Mouse (Mus musculus): ENCODE data around the gene Samd10. TPM values are rescaled to one million over a fixed set of nuclear protein-coding genes. Genes with fewer than 3 reads are reported as not detected.

Samd10 gene
- total RNA-seq, 2 experiments from 2014 or later = 14.6 to 19.5 TPM

DNA sequence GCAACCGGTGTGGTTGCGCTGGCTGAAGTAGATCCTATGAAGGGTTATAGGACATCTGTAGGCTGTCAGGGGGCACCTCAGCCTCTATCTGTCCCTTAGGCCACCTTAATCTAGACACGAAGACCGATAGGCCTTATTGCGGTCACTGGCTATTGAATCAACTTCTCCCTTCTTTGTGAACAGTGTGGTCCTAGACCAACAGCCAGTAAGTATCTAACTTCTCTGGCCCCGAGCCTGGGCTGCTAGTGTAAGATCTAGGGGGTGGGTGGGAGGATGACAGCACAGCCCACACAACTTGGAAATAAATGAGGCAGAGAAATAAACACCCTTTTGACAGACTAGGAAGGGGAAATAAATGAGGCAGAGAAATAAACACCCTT, 6.0 kb downstream of the Samd10 start:
- no peak for DNase-seq (ENCODE audit: low spot score in 2 of 2)

DNA sequence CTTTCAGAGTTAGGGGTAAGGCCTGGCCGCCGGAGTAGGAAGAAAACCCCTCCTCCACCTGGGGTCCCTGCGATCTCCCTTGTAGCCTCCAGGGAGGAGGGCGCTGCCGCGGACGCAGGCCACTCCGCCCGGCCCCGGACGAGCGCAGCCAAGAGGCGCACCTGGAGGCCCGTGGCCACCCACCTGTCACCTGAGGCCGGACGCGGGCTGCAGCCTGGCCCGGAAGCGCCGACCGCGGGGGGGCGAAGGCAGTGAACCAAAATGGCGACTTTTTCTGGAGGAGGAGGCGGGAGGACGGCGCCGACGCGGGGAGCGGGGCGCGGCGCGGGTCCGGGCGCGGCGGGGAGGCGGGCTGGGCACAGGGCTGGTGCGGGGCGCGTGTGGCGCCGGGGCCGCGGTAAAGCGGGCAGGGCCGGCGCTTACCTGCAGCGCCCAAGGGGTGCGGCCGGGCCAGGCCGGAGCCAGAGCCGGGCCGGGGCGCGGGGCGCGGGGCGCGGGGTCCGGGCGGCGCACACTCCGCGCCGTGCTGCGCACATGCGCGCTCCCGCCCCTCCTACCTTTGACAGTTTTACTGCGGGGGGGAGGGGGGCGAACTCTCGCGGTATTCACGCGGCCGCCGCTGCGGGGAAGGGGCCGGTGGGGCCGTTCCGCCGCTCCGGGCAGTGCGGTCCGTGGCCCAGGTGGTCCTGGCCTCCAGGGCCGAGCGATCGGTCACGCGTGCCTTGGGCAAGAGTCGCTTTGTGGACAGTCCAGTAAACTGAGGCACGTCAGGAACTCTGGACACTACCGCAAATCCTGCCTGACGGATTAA, 6.6 kb downstream of the Samd10 start, which contains the start of gene Zfp512b:
TSS of gene Zfp512b (minus strand) at position 573 of the 811 bp plus-strand sequence.
- DNase-seq (ENCODE audit: low spot score in 2 of 2) = peak; percentile 62 to 79

GRCm38 (mm10) chr2:181591528-181592085, 7.4 kb downstream of the Samd10 start, which contains the start of gene Prpf6:
Prpf6 (plus strand) TSS chr2:181591868.
- DNase-seq (ENCODE audit: low spot score in 2 of 2) = peak in 1 of 2 experiments; percentile 4

GRCm38 (mm10) chr2:181590471-181590870, 8.5 kb downstream of the Samd10 start:
- no peak for DNase-seq (ENCODE audit: low spot score in 2 of 2)

DNA sequence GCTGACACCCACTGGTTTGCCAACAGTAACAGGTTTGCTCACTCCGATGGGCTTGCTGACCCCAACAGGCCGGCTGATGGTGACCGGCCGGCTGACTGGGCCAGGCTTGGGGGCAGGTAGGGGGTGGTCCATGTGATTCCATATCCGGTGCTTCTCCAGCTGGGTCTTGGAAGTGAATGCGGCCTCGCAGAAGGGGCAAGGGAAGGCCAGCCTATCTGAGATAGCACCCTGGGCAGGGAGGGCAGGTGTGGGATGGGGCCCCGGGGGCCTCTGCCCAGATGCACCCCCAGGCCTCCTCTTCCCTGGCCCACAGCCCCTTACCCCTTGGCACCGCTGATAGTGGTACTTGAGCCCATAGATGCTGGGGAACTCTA, 9.3 kb downstream of the Samd10 start:
- DNase-seq (ENCODE audit: low spot score in 2 of 2) = peak in 1 of 2 experiments; percentile 1

- DNase-seq (ENCODE audit: low spot score in 2 of 2) = no peak
Observed at GRCm38 (mm10) chr2:181589011-181589731, 9.8 kb downstream of the Samd10 start.

DNA sequence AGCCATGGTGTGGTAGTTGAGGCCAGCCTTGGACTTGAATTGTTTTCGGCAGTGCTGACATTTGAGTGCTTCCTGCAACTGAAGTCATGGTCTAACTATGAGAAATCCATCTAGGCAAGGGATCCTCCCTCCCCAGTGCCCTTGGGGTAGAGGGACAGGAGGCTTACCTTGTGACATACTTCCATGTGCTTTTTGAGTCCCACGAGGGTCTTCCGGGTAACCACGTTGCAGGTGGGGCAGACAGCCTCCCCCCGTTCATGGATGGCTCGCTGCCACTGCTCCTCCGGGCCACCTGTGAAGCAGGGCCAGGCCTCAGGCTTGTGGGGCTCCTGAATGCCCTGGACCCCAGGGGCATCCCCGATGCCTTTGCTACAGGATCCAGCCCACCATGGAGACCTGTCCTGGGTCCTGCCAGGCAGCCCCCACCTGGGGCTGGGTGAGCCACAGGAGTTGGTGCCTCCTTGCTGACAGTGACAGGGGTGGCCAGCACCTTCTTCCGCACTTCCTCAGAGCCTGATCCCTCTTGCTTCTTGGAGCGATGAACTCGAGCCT, 10.7 kb downstream of the Samd10 start:
- DNase-seq (ENCODE audit: low spot score in 2 of 2) = peak in 1 of 2 experiments; percentile 2

DNA sequence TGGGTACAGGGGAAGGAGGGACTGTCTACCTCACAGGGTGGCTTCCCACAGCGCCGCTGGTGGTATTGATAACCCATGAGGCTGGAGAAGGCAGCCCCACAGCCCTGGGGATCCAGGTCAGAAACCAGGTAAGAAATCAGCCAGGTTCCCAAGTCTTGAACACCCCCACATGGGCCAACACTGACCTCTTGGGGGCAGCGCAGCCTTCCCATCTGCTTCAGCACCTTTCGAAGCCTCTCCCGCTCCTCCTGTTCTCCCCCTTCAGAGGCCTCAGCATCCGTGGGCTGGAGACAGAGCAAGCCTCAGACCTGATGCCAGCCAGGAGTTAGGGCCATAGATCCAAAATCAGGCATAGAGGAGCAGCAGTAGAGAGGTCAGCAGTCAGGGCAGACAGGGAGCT, 11.2 kb downstream of the Samd10 start:
- DNase-seq (ENCODE audit: low spot score in 2 of 2) = peak in 1 of 2 experiments; percentile 2

- no peak for DNase-seq (ENCODE audit: low spot score in 2 of 2)
Observed at GRCm38 (mm10) chr2:181586124-181586523, 12.9 kb downstream of the Samd10 start.

- DNase-seq (ENCODE audit: low spot score in 2 of 2) = no peak
Observed at GRCm38 (mm10) chr2:181585506-181585905, 13.5 kb downstream of the Samd10 start.

GRCm38 (mm10) chr2:181584411-181584942, 14.5 kb downstream of the Samd10 start, which contains the start of gene Uckl1:
Uckl1 (minus strand) TSS chr2:181584892.
- no peak for DNase-seq (ENCODE audit: low spot score in 2 of 2)

GRCm38 (mm10) chr2:181583460-181584257, 15.4 kb downstream of the Samd10 start:
- DNase-seq (ENCODE audit: low spot score in 2 of 2) = no peak

- DNase-seq (ENCODE audit: low spot score in 2 of 2) = no peak
Observed at GRCm38 (mm10) chr2:181582939-181583338, 16.1 kb downstream of the Samd10 start.

- peak in 1 of 2 experiments; percentile 11 for DNase-seq (ENCODE audit: low spot score in 2 of 2)
Observed at GRCm38 (mm10) chr2:181582358-181582757, 16.7 kb downstream of the Samd10 start.

- peak; percentile 83 to 88 for DNase-seq (ENCODE audit: low spot score in 2 of 2)
Observed at GRCm38 (mm10) chr2:181581402-181582120, 17.5 kb downstream of the Samd10 start.

DNA sequence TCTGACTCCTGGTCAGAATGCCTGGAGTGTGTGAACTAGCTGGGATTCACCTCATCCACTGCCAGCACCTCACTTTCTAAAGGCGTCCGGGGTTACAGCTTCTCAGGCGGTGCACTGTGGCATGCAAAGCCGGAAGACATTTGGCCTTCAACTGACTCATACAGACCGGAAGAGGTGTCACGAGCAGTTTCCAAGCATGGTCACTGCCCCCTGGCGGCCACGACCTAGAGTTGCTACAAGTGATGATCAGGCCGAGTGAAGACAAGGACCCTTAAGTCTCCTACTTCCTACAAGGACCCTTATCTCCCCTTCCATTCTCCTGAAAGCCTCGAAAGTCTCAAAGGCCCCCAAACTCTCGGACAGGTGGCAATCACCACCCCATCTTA, 18.0 kb downstream of the Samd10 start:
- peak; percentile 69 to 79 for DNase-seq (ENCODE audit: low spot score in 2 of 2)

DNA sequence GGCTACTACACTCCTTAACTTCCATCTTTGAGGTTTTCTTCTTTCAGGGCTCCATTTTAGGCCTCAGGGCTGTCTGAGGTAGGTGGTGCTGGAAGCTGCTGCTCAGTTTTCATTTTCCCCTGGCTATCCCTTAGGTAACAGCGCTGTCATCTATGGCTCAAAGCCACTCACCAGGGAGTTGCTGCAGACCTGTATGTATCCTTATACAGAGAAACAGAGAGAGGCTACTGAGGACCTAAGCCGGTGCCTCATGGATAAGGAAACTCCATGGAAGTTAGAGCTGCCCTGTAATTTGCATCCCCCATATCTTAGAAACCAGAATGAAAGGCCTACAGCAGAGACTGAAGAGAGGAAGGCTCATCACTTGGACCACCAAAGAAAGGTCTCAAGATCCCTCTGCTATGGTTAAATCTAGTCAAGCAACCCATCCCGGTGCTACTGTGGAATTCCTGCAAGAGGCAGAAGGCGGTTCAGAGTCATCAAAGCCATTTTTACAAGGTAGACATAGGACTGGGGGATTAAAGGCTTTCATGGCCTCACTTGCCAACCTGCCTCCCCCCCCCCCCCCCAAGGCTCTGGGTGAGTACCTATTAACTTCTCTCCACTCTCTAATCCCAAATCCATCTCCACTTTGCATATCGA, 18.8 kb downstream of the Samd10 start:
- DNase-seq (ENCODE audit: low spot score in 2 of 2) = no peak

GRCm38 (mm10) chr2:181579681-181580080, 19.3 kb downstream of the Samd10 start:
- DNase-seq (ENCODE audit: low spot score in 2 of 2) = no peak

Data from layer of hippocampus, postnatal 14 days (tissue).